Mouse (Mus musculus) liver, embryonic 14.5 days (tissue): ENCODE results near the gene Arl8a. TPM values are rescaled to one million over a fixed set of nuclear protein-coding genes. Genes with fewer than 3 reads are reported as not detected.
A peak's percentile ranks its signal among the peaks of the same experiment; 100 is the strongest.

Experiments
- ATAC-seq: fragments of 200-750 bp; cut with Nextera tagmentation; 2 replicates; pipeline ENCODE4 v1.8.0; 2017; ENCODE audit warnings: moderate number of reproducible peaks, mild to moderate bottlenecking, moderate library complexity; ENCODE audit not compliant: insufficient read depth
- DNase-seq, 3 experiments: peaks; one replicate each; pipeline ENCODE4 v3.0.0-alpha.2; 2012 to 2013; ENCODE audit warnings: low read depth in 3 of 3, low spot score in 3 of 3
- H3K27ac ChIP-seq: fragments of 300-500 bp; sonication (generic); 2 replicates; pipeline ENCODE4 v1.5.1; 2014; ENCODE audit warnings: moderate library complexity, mild to moderate bottlenecking, control low read depth, inconsistent platforms
- H3K27me3 ChIP-seq: fragments of 300-500 bp; sonication (generic); 2 replicates; pipeline ENCODE4 v1.6.1; 2014; ENCODE audit warnings: mild to moderate bottlenecking, low read length, moderate library complexity; ENCODE audit not compliant: control insufficient read depth, insufficient read depth
- H3K36me3 ChIP-seq: fragments of 300-500 bp; sonication (generic); replicated peaks from 2 replicates; pipeline ENCODE4 v1.6.1; 2014; ENCODE audit warnings: low read depth; ENCODE audit not compliant: control insufficient read depth, insufficient read depth
- H3K4me1 ChIP-seq, 2 experiments: fragments of 200-500 bp in 1 of 2; fragments of 300-500 bp in 1 of 2; sonication (generic) in 1 of 2; replicated peaks; 2 replicates each; pipeline ENCODE4 v1.6.1; 2012 to 2014; ENCODE audit warnings: antibody characterized with exemption in 1 of 2, inconsistent platforms in 1 of 2, low read length in 1 of 2; ENCODE audit not compliant: control insufficient read depth in 2 of 2, insufficient read depth in 2 of 2
- H3K4me2 ChIP-seq: fragments of 300-500 bp; sonication (generic); 2 replicates; pipeline ENCODE4 v1.6.1; 2014; ENCODE audit warnings: low read depth, mild to moderate bottlenecking, control low read depth, moderate library complexity
- H3K4me3 ChIP-seq, 2 experiments: fragments of 200-500 bp in 1 of 2; fragments of 300-500 bp in 1 of 2; sonication (generic) in 1 of 2; 2 replicates each; pipeline ENCODE4 v1.5.1; 2012 to 2014; ENCODE audit warnings: low read depth in 2 of 2, low read length in 2 of 2, mild to moderate bottlenecking in 2 of 2, control low read depth in 1 of 2, inconsistent platforms in 1 of 2, moderate library complexity in 1 of 2; ENCODE audit not compliant: insufficient read depth in 1 of 2
- H3K9ac ChIP-seq: fragments of 300-500 bp; sonication (generic); replicated peaks from 2 replicates; pipeline ENCODE4 v1.6.1; 2014; ENCODE audit warnings: mild to moderate bottlenecking, control low read depth, moderate library complexity
- H3K9me3 ChIP-seq: fragments of 300-500 bp; sonication (generic); 2 replicates; pipeline ENCODE4 v1.6.1; 2016; ENCODE audit warnings: low read length, mixed read lengths; ENCODE audit not compliant: control insufficient read depth
- CTCF ChIP-seq: IDR thresholded peaks from 2 replicates; pipeline ENCODE4 v1.5.1; 2016; ENCODE audit warnings: antibody characterized with exemption, low read depth, control low read depth
- EP300 ChIP-seq: IDR thresholded peaks from 2 replicates; pipeline ENCODE4 v1.6.1; 2016; ENCODE audit warnings: antibody characterized with exemption, low read depth
- whole genome bisulfite sequencing: fragments of 180-500 bp; shearing (Covaris S2); extraction: QIAGEN DNeasy Blood & Tissue Kit; methylation state at CpG from one replicate; pipeline ENCODE4 v1.1.7; 2014; ENCODE audit not compliant: insufficient replicate concordance; 5-methylcytosine and 5-hydroxymethylcytosine counted together
- polyA plus RNA-seq, 2 experiments: library from polyadenylated mRNA; depleted of rRNA in 1 of 2; stranded (reverse) in 1 of 2; unstranded in 1 of 2; fragments of >200 nt; fragmentation: Nextera tagmentation in 1 of 2; extraction: Ambion mirVana in 1 of 2; gene quantifications; 2 replicates each; pipeline versions ENCODE4 v1.2.1 to v1.2.3; 2012 to 2014

The Arl8a gene
- polyA plus RNA-seq, 2 experiments: 7.2 to 9.2 TPM

- H3K4me2 ChIP-seq: peak overlapping the region; percentile 63
- peak; percentile 62; the same call in 1 of the 2 replicates for ATAC-seq
- 11% methylated on average over 9 of the region's 9 CpGs for WGBS
- no peak for DNase-seq
- no peaks in the 10 kb centered on the region; the same call in 1 of the 2 replicates for H3K36me3 ChIP-seq
- H3K4me3 ChIP-seq: peak overlapping the region; percentile 41 to 53
- H3K27ac ChIP-seq: peak overlapping the region; percentile 41
- H3K9ac ChIP-seq: peak overlapping the region; percentile 53
- TF ChIP-seq CTCF (no peak), EP300 (no peak)
- H3K4me1 ChIP-seq: peaks cover 26 to 33% of the 10 kb centered on the region in 2 experiments
- no peaks in the 10 kb centered on the region for H3K9me3 ChIP-seq
- H3K27me3 ChIP-seq: no peaks in the 10 kb centered on the region; the same call in 1 of the 2 replicates
These were observed 13.7 kb upstream of the Arl8a start for GRCm38 (mm10) chr1:135132893-135133369.

GRCm38 (mm10) chr1:135133678-135134435, 12.8 kb upstream of the Arl8a start:
- TF ChIP-seq CTCF: peak; percentile 55
- no peak for TF ChIP-seq EP300
- DNase-seq (no peak), ATAC-seq (no peak)
- Histone ChIP-seq H3K27ac (peak overlapping the region; percentile 41), H3K4me2 (peak overlapping the region; percentile 63), H3K9ac (peak overlapping the region; percentile 53), H3K36me3 (no peaks in the 10 kb centered on the region; the same call in 1 of the 2 replicates), H3K4me3 (peak overlapping the region; percentile 41 to 53), H3K27me3 (no peaks in the 10 kb centered on the region; the same call in 1 of the 2 replicates), H3K9me3 (no peaks in the 10 kb centered on the region), H3K4me1 (peaks cover 26 to 33% of the 10 kb centered on the region in 2 experiments)
- WGBS: 14% methylated on average over 10 of the region's 10 CpGs

- H3K4me2 ChIP-seq: no peak overlapping the region; the same call in 1 of the 2 replicates
- H3K9ac ChIP-seq: no peak overlapping the region
- H3K27ac ChIP-seq: no peak overlapping the region
- ATAC-seq (no peak), DNase-seq (no peak)
- no peak for TF ChIP-seq CTCF
- peaks cover 26 to 33% of the 10 kb centered on the region in 2 experiments for H3K4me1 ChIP-seq
- no peaks in the 10 kb centered on the region; the same call in 1 of the 2 replicates for H3K36me3 ChIP-seq
- no peaks in the 10 kb centered on the region for H3K9me3 ChIP-seq
- no peak overlapping the region for H3K4me3 ChIP-seq
- WGBS: 47% methylated on average over 8 of the region's 8 CpGs
- no peaks in the 10 kb centered on the region for H3K27me3 ChIP-seq
These were observed 11.4 kb upstream of the Arl8a start for GRCm38 (mm10) chr1:135135111-135135787.

- Histone ChIP-seq H3K27ac (no peak overlapping the region), H3K4me3 (no peak overlapping the region), H3K9ac (no peak overlapping the region), H3K36me3 (no peaks in the 10 kb centered on the region; the same call in 1 of the 2 replicates), H3K4me2 (no peak overlapping the region), H3K27me3 (no peaks in the 10 kb centered on the region), H3K4me1 (peaks cover 18 to 23% of the 10 kb centered on the region in 2 experiments), H3K9me3 (no peaks in the 10 kb centered on the region)
- WGBS: 10% methylated on average over 1 of the region's 1 CpGs
- TF ChIP-seq EP300 (no peak), CTCF (peak; percentile 99)
- DNase-seq (peak; percentile 63 to 69 (median 63)), ATAC-seq (no peak)
These were observed 10.1 kb upstream of the Arl8a start for GRCm38 (mm10) chr1:135136500-135136899.

GRCm38 (mm10) chr1:135139906-135140305, 6.7 kb upstream of the Arl8a start:
- H3K9me3 ChIP-seq: no peaks in the 10 kb centered on the region
- 60% methylated on average over 2 of the region's 2 CpGs for WGBS
- H3K27me3 ChIP-seq: no peaks in the 10 kb centered on the region
- no peaks in the 10 kb centered on the region; the same call in none of the 2 replicates for H3K36me3 ChIP-seq
- H3K27ac ChIP-seq: no peak overlapping the region
- no peak for ATAC-seq
- H3K4me3 ChIP-seq: no peak overlapping the region
- H3K4me2 ChIP-seq: no peak overlapping the region
- no peak for DNase-seq
- H3K9ac ChIP-seq: no peak overlapping the region
- TF ChIP-seq CTCF (no peak), EP300 (no peak)
- H3K4me1 ChIP-seq: no peaks in the 10 kb centered on the region
